Mouse (Mus musculus): Measurements from ENCODE around the gene Ecd. TPM values are rescaled to one million over a fixed set of nuclear protein-coding genes. Genes with fewer than 3 reads are reported as not detected.

Gene Ecd
- polyA plus RNA-seq, 1 experiment from 2014 or later, result 58.1 TPM

DNA sequence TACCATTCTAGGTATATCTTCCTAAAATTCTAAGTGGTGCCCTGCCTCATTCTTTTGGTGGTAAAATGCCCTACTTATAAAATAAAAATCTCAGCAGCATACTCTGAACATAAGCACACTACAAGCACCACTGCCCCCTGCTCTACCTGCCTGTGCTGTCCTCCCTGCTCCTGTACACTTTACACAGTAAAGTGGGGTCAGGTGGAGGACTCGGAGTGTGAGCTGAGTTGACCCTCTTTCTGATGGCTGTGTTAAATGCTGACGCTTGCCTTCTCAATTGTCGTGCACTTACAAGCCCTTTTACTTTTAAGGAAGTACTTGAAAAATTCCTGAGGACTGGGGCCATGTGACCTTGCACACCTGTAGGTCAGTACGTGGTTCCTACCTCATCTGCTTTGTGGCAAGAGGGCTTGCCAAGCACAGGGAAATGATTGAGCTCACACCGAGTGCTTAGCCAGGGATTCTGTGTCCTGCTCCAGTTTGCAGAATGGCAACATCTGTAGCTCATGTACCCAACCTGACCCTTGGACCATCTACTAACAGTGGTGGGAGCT is 31.2 kb upstream of the Ecd start:
- no peaks in the 10 kb centered on the region for H3K27me3 ChIP-seq (replicated peaks; ENCODE audit: control insufficient read depth, insufficient read depth, low read length)
- peaks cover 68% of the 10 kb centered on the region for H3K36me3 ChIP-seq (ENCODE audit: control insufficient read depth, insufficient read depth, low read length)
- 82% methylated on average over 5 of the region's 5 CpGs for WGBS
- H3K4me3 ChIP-seq (ENCODE audit: low read depth, low read length), result no peak overlapping the region
- no peak overlapping the region for H3K27ac ChIP-seq (ENCODE audit: low read depth)
- H3K9me3 ChIP-seq (ENCODE audit: control insufficient read depth, low read length), result no peaks in the 10 kb centered on the region
- no peaks in the 10 kb centered on the region for H3K4me1 ChIP-seq (replicated peaks; ENCODE audit: control insufficient read depth, insufficient read depth, low read length)
- H3K4me2 ChIP-seq (ENCODE audit: low read length), result no peak overlapping the region
- no peak for DNase-seq (ENCODE audit: low spot score)
- no peak overlapping the region for H3K9ac ChIP-seq (ENCODE audit: low read length)
- ATAC-seq (replicated peaks; ENCODE audit: low FRiP score, low TSS enrichment, low read depth), result no peak

DNA sequence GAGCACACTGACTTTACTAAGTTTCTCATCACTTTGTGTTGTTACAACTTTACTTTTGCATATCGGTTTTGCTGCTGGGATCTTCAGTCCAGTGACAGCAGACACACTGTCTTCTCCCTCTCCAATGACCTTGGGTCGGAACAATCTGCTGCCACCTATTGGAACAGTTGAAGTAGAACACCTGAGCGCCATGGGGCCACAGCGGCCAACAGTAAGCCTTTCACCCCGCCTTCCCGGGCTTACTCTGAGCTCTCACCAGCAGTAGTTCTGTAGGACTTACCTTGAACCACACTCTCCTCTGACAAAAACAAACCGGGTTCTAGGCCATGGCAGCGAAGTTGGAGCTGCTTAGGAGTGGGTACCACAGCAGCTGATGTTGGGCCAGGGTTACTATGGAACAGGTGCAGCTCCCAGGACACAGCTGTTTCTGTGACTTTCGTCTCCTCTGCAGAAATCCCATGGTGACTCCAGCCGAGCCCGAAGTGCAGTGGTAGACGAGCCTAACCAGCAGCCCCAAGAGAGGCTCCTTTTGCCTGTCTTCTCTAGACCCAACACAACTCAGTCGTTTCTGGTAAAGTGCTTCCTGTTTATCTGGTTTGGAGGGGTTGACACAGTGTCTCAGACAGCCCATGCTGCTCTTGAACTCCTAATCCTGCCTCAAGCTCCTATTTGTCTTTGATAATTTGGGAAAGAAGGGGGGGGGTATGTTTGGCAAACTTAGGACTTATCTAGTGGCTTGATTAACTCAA is 30.6 kb upstream of the Ecd start:
- no peaks in the 10 kb centered on the region for H3K4me1 ChIP-seq (replicated peaks; ENCODE audit: control insufficient read depth, insufficient read depth, low read length)
- H3K27ac ChIP-seq (ENCODE audit: low read depth), result no peak overlapping the region
- H3K4me2 ChIP-seq (ENCODE audit: low read length), result no peak overlapping the region
- ATAC-seq (replicated peaks; ENCODE audit: low FRiP score, low TSS enrichment, low read depth) (peak; percentile 75), DNase-seq (ENCODE audit: low spot score) (peak; percentile 63)
- no peaks in the 10 kb centered on the region for H3K9me3 ChIP-seq (ENCODE audit: control insufficient read depth, low read length)
- H3K27me3 ChIP-seq (replicated peaks; ENCODE audit: control insufficient read depth, insufficient read depth, low read length), result no peaks in the 10 kb centered on the region
- peaks cover 68% of the 10 kb centered on the region for H3K36me3 ChIP-seq (ENCODE audit: control insufficient read depth, insufficient read depth, low read length)
- H3K9ac ChIP-seq (ENCODE audit: low read length), result no peak overlapping the region
- H3K4me3 ChIP-seq (ENCODE audit: low read depth, low read length), result no peak overlapping the region
- WGBS, result 40% methylated on average over 13 of the region's 13 CpGs

DNA sequence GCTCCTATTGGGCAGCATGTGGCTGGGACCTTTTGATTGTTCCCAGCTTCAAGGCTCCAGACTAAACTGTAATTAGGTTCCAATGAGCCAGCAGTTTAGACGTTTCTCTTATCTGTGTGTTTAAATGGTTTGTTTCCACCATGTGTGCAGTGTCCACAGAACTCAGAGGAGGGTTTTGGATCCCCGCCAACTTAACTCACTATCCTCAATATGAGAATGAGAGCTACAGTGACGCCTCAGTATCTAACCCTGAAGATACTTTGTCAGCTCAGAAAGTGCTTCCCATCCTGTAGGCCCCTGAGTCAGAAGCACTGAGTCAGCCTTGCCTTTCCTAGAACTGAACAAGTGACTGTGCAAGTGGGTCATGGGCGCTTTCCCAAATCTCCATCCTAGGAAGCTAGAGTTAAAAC is 29.2 kb upstream of the Ecd start:
- ATAC-seq (replicated peaks; ENCODE audit: low FRiP score, low TSS enrichment, low read depth), result 0 out of 2 replicates have a peak, but pooled peaks have one; percentile 15
- DNase-seq (ENCODE audit: low spot score), result no peak

DNA sequence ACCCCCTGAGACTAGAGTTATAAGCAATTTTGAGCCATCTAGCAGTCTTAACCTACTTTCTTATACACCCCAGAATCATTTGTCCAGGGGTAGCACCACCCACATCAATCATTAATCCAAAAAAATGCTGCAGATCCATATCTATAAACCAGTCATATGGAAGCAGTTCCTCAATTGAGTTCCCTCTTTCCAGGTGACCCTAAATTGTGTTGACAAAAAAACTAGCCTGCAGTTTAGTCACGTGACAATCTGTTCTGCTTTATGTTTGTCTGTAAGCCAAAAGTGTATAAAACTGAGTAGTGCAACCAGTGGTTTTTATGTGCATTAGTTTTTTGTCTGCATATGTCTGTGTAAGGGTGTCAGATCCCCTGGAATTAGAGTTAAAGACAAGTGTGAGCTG is 23.9 kb upstream of the Ecd start:
- Histone ChIP-seq H3K4me2 (ENCODE audit: low read length) (no peak overlapping the region), H3K4me1 (replicated peaks; ENCODE audit: control insufficient read depth, insufficient read depth, low read length) (no peaks in the 10 kb centered on the region), H3K4me3 (ENCODE audit: low read depth, low read length) (no peak overlapping the region), H3K36me3 (ENCODE audit: control insufficient read depth, insufficient read depth, low read length) (peaks cover 60% of the 10 kb centered on the region), H3K9me3 (ENCODE audit: control insufficient read depth, low read length) (no peaks in the 10 kb centered on the region), H3K27me3 (replicated peaks; ENCODE audit: control insufficient read depth, insufficient read depth, low read length) (no peaks in the 10 kb centered on the region), H3K9ac (ENCODE audit: low read length) (no peak overlapping the region), H3K27ac (ENCODE audit: low read depth) (no peak overlapping the region)
- 88% methylated on average over 1 of the region's 1 CpGs for WGBS
- ATAC-seq (replicated peaks; ENCODE audit: low FRiP score, low TSS enrichment, low read depth) (no peak), DNase-seq (ENCODE audit: low spot score) (no peak)

More for the DNA sequence above, 29.2 kb upstream of the Ecd start:
- no peaks in the 10 kb centered on the region for H3K9me3 ChIP-seq (ENCODE audit: control insufficient read depth, low read length)
- peaks cover 63% of the 10 kb centered on the region for H3K36me3 ChIP-seq (ENCODE audit: control insufficient read depth, insufficient read depth, low read length)
- no peak overlapping the region for H3K4me3 ChIP-seq (ENCODE audit: low read depth, low read length)
- WGBS, result 61% methylated on average over 4 of the region's 4 CpGs
- no peak overlapping the region for H3K9ac ChIP-seq (ENCODE audit: low read length)
- H3K4me1 ChIP-seq (replicated peaks; ENCODE audit: control insufficient read depth, insufficient read depth, low read length), result no peaks in the 10 kb centered on the region
- no peak overlapping the region for H3K4me2 ChIP-seq (ENCODE audit: low read length)
- H3K27me3 ChIP-seq (replicated peaks; ENCODE audit: control insufficient read depth, insufficient read depth, low read length), result no peaks in the 10 kb centered on the region
- H3K27ac ChIP-seq (ENCODE audit: low read depth), result no peak overlapping the region

DNA sequence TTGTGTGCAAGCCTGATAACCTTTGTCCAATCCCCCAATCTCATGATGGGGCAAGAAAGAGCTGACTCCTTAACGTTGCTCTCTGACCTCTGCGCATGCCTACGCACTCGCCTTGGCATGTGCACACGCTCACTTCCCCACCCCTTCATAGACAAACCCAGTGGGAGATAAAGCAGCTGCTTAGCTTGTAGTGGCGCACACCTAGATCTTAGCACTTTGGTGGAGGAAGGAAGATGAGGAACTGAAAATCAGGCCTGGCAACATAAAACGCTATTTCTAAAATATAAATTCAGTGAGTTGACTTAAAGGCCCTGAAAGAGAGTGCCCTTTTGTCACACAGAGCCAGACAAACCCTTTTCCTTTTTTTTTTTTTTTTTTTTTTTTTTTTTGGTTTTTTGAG is 22.9 kb upstream of the Ecd start:
- peaks cover 59% of the 10 kb centered on the region for H3K36me3 ChIP-seq (ENCODE audit: control insufficient read depth, insufficient read depth, low read length)
- no peak overlapping the region for H3K27ac ChIP-seq (ENCODE audit: low read depth)
- WGBS, result 79% methylated on average over 7 of the region's 7 CpGs
- H3K27me3 ChIP-seq (replicated peaks; ENCODE audit: control insufficient read depth, insufficient read depth, low read length), result no peaks in the 10 kb centered on the region
- H3K9ac ChIP-seq (ENCODE audit: low read length), result no peak overlapping the region
- ATAC-seq (replicated peaks; ENCODE audit: low FRiP score, low TSS enrichment, low read depth) (no peak), DNase-seq (ENCODE audit: low spot score) (no peak)
- H3K4me2 ChIP-seq (ENCODE audit: low read length), result no peak overlapping the region
- no peaks in the 10 kb centered on the region for H3K9me3 ChIP-seq (ENCODE audit: control insufficient read depth, low read length)
- H3K4me1 ChIP-seq (replicated peaks; ENCODE audit: control insufficient read depth, insufficient read depth, low read length), result no peaks in the 10 kb centered on the region
- H3K4me3 ChIP-seq (ENCODE audit: low read depth, low read length), result no peak overlapping the region

DNA sequence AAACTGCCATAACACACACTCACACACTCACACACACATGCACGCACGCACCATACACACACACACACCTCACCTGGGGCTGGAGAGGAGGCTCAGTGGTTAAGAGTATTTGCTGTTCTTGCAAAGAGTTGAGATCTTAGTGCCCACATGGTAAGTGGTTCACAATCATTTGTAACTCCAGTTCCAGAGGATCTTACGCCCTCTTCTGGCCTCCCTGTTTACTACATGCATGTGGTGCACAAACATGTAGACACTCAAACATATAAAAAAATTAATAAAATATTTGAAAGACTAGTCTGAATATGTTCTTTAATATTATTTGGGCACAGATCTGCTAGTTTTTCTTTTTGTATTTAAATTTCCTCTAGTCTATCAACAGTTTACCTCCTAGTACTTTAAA is 20.4 kb upstream of the Ecd start:
- DNase-seq (ENCODE audit: low spot score) (no peak), ATAC-seq (replicated peaks; ENCODE audit: low FRiP score, low TSS enrichment, low read depth) (no peak)
- Histone ChIP-seq H3K4me1 (replicated peaks; ENCODE audit: control insufficient read depth, insufficient read depth, low read length) (no peaks in the 10 kb centered on the region), H3K9me3 (ENCODE audit: control insufficient read depth, low read length) (no peaks in the 10 kb centered on the region), H3K4me3 (ENCODE audit: low read depth, low read length) (no peak overlapping the region), H3K27ac (ENCODE audit: low read depth) (no peak overlapping the region), H3K9ac (ENCODE audit: low read length) (no peak overlapping the region), H3K27me3 (replicated peaks; ENCODE audit: control insufficient read depth, insufficient read depth, low read length) (no peaks in the 10 kb centered on the region), H3K4me2 (ENCODE audit: low read length) (no peak overlapping the region), H3K36me3 (ENCODE audit: control insufficient read depth, insufficient read depth, low read length) (peaks cover 64% of the 10 kb centered on the region)
- 94% methylated on average over 3 of the region's 3 CpGs for WGBS

DNA sequence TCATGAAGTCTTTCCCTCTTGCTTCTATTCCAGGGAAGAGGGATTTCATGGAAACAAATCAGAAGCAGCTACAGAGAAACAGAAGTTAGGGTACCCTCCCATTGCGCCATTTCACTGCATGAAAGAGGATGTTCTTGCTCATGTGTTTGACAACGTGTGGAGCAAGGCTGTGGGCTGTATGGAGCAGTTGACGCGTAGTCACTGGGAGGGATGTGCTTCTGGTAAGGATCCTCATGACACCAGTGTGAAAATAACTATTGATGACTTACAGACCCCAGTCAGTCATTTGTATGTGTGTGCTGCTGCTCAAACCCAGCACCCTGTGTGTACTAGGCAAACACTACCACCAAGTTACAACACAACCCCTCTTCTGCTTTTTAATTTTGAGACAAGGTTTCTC is 15.3 kb upstream of the Ecd start:
- Histone ChIP-seq H3K9me3 (ENCODE audit: control insufficient read depth, low read length) (no peaks in the 10 kb centered on the region), H3K4me3 (ENCODE audit: low read depth, low read length) (no peak overlapping the region), H3K4me2 (ENCODE audit: low read length) (no peak overlapping the region), H3K9ac (ENCODE audit: low read length) (no peak overlapping the region), H3K27me3 (replicated peaks; ENCODE audit: control insufficient read depth, insufficient read depth, low read length) (no peaks in the 10 kb centered on the region), H3K4me1 (replicated peaks; ENCODE audit: control insufficient read depth, insufficient read depth, low read length) (no peaks in the 10 kb centered on the region), H3K36me3 (ENCODE audit: control insufficient read depth, insufficient read depth, low read length) (peaks cover 95% of the 10 kb centered on the region), H3K27ac (ENCODE audit: low read depth) (no peak overlapping the region)
- WGBS, result 91% methylated on average over 4 of the region's 4 CpGs
- ATAC-seq (replicated peaks; ENCODE audit: low FRiP score, low TSS enrichment, low read depth) (no peak), DNase-seq (ENCODE audit: low spot score) (no peak)

DNA sequence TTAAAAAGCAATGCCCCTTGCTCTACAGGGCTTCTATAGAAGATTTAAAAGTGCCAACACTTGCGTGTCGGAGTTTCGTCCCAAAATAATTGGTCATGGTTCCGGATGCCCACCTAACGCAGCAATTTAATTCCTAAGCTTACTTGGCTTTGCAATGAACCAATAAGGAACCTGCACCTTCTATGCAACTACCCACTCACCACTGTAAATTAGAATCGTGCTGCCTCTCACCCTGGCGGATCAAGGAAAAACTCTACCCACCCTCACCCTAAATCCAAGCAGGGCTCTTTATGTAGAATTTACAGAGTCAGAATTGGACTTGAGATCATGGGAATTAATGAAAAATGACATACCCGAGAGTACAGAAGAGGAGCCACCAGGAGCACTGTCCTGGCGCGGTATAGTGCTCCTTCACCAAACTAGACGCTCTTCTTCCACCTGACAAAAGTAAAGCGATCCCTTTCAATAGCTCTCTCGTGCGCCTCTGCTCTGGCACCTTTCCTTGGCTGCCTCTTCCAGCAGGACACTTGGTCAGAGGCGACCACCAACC is 405 bp downstream of the Ecd start:
- Histone ChIP-seq H3K27ac (ENCODE audit: low read depth) (peak overlapping the region; percentile 92), H3K27me3 (replicated peaks; ENCODE audit: control insufficient read depth, insufficient read depth, low read length) (no peaks in the 10 kb centered on the region), H3K4me2 (ENCODE audit: low read length) (peak overlapping the region; percentile 89), H3K9me3 (ENCODE audit: control insufficient read depth, low read length) (no peaks in the 10 kb centered on the region), H3K4me3 (ENCODE audit: low read depth, low read length) (peak overlapping the region; percentile 86), H3K9ac (ENCODE audit: low read length) (peak overlapping the region; percentile 93), H3K36me3 (ENCODE audit: control insufficient read depth, insufficient read depth, low read length) (peaks cover 30% of the 10 kb centered on the region), H3K4me1 (replicated peaks; ENCODE audit: control insufficient read depth, insufficient read depth, low read length) (peaks cover 10% of the 10 kb centered on the region)
- WGBS, result 4% methylated on average over 15 of the region's 15 CpGs
- ATAC-seq (replicated peaks; ENCODE audit: low FRiP score, low TSS enrichment, low read depth) (peak; percentile 62; the same call in 1 of the 2 replicates), DNase-seq (ENCODE audit: low spot score) (no peak)
